Mouse (Mus musculus): ENCODE results near the gene Dupd1. TPM values are rescaled to one million over a fixed set of nuclear protein-coding genes. Genes with fewer than 3 reads are reported as not detected.
"Not testable (repeated sequence)": the region's sequence is repeated elsewhere in the genome, so short reads cannot be mapped to it uniquely, and the experiment has no call there.

Gene Dupd1
- total RNA-seq, 2 experiments from 2014 or later = not detected

- ATAC-seq (replicated peaks; ENCODE audit: low FRiP score, poor library complexity, severe bottlenecking) = no peak
Observed at GRCm38 (mm10) chr14:21679631-21680201, 34.7 kb downstream of the Dupd1 start.

- no peak for ATAC-seq (replicated peaks; ENCODE audit: low FRiP score, poor library complexity, severe bottlenecking)
Observed at GRCm38 (mm10) chr14:21678509-21679285, 35.7 kb downstream of the Dupd1 start.

DNA sequence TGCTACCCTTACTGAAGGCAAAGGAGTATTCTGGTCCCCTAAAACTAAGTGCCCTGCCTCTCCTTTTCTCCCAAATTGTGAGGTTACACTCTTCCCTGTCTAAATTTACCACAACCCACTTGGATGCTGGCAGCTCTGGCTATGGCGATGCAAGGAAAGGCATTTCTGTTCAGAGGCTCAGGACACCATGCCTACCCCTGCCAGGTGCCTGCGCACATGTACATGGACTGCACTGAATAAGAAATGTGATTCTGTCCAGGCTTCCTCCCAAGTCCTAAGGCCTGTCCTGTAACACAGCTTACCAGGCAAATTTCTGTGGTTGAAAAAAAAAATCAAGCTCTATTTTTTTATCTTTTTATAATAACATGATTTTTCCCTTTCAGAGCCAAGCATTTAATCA, 38.2 kb downstream of the Dupd1 start:
- no peak for ATAC-seq (replicated peaks; ENCODE audit: low FRiP score, poor library complexity, severe bottlenecking)

GRCm38 (mm10) chr14:21674471-21674870, 39.9 kb downstream of the Dupd1 start:
- no peak for ATAC-seq (replicated peaks; ENCODE audit: low FRiP score, poor library complexity, severe bottlenecking)

- ATAC-seq (replicated peaks; ENCODE audit: low FRiP score, poor library complexity, severe bottlenecking) = no peak
Observed at GRCm38 (mm10) chr14:21673100-21673499, 41.3 kb downstream of the Dupd1 start.

DNA sequence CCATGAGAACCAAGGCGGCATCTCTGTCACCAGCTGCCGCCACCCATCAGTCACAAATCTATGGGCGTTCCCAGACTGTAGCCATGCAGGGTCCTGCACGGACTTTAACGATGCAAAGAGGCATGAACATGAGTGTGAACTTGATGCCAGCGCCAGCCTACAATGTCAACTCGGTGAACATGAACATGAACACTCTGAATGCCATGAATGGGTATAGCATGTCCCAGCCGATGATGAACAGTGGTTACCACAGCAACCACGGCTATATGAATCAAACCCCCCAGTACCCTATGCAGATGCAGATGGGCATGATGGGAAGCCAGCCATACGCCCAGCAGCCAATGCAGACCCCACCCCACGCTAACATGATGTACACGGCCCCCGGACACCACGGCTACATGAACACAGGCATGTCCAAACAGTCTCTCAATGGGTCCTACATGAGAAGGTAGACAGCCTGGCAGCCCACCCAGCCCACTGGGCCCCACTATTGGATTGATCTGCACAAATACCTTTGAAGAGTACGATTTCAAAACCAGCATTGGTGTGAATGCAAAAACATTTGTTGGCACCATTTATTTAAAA, 43.9 kb downstream of the Dupd1 start:
- not testable (repeated sequence) for ATAC-seq (replicated peaks; ENCODE audit: low FRiP score, poor library complexity, severe bottlenecking)

GRCm38 (mm10) chr14:21669633-21670421, 44.5 kb downstream of the Dupd1 start:
- ATAC-seq (replicated peaks; ENCODE audit: low FRiP score, poor library complexity, severe bottlenecking) = no peak

GRCm38 (mm10) chr14:21669218-21669617, 45.2 kb downstream of the Dupd1 start:
- no peak for ATAC-seq (replicated peaks; ENCODE audit: low FRiP score, poor library complexity, severe bottlenecking)

- ATAC-seq (replicated peaks; ENCODE audit: low FRiP score, poor library complexity, severe bottlenecking) = peak; percentile 69; the same call in 1 of the 2 replicates
Observed at GRCm38 (mm10) chr14:21662465-21663142, 51.8 kb downstream of the Dupd1 start.

DNA sequence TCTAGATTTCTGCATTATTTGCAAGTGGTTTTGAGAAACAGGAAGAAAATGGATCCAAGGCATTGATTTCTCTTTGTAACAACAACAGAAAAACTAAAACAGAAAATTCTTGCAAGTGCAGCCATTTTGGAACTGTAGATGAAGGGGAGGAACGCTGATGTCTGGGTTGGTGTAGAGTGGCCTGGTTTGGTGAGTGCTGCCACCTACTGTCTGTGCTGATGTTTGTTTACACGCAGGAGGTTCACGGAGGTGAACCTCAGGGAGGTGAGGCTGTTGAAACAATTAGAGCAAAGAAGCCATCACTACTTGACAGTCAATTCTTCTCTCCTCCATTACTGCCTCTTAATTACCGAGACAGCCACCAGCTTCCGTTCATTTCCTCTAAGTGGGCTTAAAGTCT, 54.7 kb downstream of the Dupd1 start:
- ATAC-seq (replicated peaks; ENCODE audit: low FRiP score, poor library complexity, severe bottlenecking) = no peak

DNA sequence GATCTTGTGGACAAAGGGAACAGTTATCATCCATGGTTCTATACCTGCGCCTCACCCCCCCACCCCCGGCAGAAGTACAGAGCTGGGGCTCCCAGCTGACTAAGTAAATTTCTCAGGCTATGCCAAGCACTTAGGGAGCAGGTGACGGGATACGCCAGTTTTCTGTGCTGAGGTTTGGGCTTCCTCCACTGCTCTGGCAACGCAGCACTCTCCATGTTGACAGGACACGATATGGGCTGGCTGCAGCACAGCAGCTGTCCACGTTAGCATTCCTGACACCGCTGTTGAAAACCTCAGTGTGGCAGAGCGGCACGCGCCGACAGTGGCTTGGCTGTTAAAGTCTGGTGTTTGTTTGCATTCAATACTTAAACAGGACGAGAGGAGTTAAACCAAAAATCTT, 55.2 kb downstream of the Dupd1 start:
- no peak for ATAC-seq (replicated peaks; ENCODE audit: low FRiP score, poor library complexity, severe bottlenecking)

DNA sequence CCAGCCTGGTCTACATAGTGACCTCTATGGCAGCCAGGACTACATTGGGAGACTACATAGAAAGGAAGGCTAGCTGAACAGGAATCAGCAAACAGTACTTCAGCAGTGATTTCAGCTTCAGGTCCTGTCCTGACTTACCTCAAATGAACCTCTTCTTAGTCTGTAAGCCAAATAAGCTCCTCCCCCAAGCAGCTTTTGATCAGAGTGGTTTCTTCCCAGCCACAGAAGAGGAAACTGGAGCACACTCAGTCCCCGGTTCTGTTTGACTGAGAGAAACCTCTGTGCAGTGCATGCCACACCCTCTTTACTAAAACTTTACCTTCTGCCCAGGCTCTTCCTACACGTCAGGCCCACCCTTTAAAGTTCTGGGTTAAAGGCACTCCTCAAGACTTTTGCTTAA, 60.6 kb downstream of the Dupd1 start:
- no peak for ATAC-seq (replicated peaks; ENCODE audit: low FRiP score, poor library complexity, severe bottlenecking)

DNA sequence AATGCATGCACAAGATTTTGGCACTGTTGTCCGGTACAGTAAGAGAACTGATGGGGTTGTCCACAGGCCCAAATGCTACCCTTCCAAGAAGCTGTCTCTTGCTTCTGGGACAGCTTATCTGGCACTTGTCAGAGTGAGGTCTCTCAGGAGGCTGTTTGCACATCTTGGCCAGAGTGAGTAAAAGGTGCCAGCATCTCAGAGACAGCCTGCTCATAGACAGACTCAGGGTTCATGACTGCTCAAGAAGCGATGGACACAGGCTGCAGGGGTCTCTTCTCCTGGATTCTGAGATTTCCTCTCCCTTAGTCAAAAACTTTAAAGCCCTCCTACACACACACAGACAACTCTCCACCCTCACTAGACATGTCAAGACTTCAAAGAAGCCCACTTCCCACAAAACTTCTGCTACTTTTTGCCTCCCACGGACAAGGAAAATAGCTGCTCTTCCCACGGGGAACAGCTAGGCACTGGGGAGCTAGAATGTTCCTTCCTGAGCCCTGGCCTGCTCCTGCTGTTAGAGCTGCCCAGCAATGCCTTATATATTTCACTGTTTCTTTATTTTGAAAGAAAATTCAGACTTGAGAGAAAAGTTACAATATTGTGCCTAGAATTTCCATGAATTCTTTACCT, 73.5 kb downstream of the Dupd1 start:
- ATAC-seq (replicated peaks; ENCODE audit: low FRiP score, poor library complexity, severe bottlenecking) = no peak

DNA sequence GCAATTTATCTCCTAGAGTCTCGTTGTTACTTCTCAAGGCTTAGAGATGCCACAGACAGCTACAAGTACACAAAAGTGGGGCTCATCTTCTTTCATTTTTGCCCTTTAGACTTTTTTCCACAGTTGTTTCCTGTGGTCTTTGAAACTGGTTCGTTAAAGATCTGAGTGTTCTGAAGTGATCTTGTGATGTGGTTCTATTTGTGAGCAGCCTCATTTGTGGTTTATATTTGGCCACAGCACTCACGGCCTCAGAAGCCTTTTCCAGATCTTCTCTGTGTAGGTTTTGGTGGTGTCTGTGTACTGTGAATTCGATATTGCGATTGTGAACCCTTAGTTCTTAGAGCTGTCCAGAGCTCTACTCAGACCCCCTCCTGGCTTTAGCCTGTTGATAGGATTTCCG, 77.8 kb downstream of the Dupd1 start:
- no peak for ATAC-seq (replicated peaks; ENCODE audit: low FRiP score, poor library complexity, severe bottlenecking)

GRCm38 (mm10) chr14:21631665-21632200, 82.6 kb downstream of the Dupd1 start:
- ATAC-seq (replicated peaks; ENCODE audit: low FRiP score, poor library complexity, severe bottlenecking) = no peak

Measured in erythroid progenitor cell, adult 5-6 weeks (primary cell).